Mouse (Mus musculus): ENCODE measurements around the gene Cyp2s1.

The Cyp2s1 gene

DNA sequence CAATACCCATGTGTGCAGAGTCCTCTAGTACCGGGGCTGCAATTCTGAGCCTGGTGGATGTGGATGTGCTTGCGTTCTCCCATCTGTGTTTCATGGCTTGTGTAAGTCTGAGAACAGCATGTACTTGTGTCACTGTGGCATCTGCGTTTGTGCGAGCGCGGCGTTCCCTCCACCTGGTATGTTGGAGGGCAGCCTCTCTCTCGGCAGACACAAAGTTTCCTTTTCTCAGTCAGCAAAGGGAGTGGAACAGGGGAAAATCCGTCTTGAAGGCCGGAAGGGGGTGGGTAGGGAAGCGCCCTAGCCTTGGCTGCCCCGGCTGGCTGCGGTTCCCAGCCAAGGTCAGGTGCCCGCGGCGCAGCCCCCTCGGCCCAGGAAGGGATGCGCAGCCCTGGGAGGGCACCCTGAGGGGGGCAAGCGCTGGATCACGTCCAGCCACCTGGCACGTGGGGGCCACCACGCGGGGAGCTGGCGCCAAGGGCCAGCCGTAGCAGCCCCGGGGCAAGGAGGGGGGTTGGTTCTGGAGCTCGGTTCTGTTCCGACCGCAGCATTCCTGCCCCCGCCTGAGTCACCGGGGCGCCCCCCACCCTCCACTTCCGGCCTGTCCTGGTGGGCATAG is 35.3 kb downstream of the Cyp2s1 start:
- peak; percentile 76 for DNase-seq (ENCODE audit: low read depth)

DNA sequence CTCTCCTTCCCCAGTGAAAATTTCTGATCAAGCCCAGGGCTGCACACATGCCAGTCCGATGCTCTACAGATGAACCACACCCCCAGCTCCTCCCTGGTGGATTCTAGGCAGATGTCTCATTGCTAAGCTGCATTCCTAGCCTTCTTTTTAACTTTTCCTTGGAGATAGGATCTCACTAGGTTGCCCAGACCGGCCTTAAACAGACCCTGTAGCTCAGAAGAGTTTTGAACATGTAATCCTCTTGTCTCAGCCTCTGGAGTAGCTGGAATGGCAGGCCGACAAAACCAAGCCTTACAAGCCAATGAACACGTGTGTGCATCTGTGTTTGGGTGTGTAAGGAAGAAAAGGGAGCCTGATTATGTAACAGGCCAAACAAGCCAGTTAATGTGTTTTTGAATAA is 36.0 kb downstream of the Cyp2s1 start:
- no peak for DNase-seq (ENCODE audit: low read depth)

GRCm38 (mm10) chr7:25780021-25780420 is 36.7 kb downstream of the Cyp2s1 start:
- DNase-seq (ENCODE audit: low read depth) = no peak

- no peak for DNase-seq (ENCODE audit: low read depth)
Observed at GRCm38 (mm10) chr7:25768229-25768628, 48.5 kb downstream of the Cyp2s1 start.

- no peak for DNase-seq (ENCODE audit: low read depth)
Observed at GRCm38 (mm10) chr7:25766108-25766507, 50.6 kb downstream of the Cyp2s1 start.

DNA sequence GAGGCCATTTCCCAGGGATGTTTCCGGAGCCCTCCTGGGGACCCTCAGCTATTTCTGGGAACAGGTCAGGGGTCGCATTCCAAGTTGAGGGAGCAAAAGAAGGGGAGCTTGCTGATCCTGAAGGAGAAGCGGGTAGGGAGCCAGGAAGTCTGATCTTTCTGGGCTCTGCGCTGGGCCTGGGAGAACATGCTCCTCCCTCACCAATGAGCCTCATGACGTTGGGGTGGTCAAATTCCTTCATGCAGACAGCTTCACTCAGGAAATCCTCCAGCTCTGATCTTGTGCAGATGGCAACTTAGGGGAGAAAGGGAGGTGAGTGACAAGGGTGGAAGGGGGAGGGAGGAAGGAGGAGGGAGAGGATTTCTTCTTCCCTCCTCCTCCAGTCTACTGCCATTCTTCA is 52.5 kb downstream of the Cyp2s1 start:
- no peak for DNase-seq (ENCODE audit: low read depth)

DNA sequence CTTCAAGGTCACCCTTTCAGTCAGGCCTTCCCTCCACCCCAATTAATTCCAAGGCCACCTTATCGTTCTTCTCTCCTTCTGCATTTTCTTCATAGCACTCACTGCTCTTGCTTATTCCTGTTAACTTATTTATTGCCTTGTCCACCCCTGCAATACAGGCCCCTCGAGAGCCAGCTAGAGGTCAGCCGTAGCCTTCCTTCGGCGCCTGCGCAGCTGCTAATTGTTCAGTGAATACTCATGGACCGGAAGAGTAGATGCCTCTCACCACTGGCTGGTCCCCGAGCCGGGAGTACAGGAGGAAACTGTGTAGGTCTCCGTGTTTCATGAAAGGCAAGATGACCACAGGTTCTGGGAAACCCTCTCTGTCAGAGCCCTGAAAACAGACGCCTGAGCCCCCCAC is 53.0 kb downstream of the Cyp2s1 start:
- DNase-seq (ENCODE audit: low read depth) = no peak

- no peak for DNase-seq (ENCODE audit: low read depth)
Observed at GRCm38 (mm10) chr7:25761354-25761753, 55.4 kb downstream of the Cyp2s1 start.

DNA sequence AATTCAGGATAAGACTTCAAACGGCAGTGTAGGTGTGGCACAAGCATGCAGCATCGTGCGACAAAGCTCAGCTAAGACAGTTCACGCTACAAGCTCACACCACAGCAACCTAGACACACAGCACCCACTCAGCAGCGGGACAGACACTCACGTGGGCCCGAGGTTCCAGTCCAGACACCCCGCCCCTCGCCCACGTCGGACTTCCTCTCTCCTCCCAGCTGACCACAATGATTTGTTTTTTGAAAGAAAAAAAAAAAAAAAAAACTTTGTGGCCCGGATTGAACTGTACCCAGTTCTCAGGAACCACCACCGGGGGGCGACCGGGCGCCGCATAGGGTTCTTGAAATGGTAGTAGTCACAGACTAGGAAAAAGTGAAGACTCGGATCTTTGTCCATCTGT is 60.7 kb downstream of the Cyp2s1 start:
- DNase-seq (ENCODE audit: low read depth) = peak; percentile 92

GRCm38 (mm10) chr7:25755468-25755833 is 61.3 kb downstream of the Cyp2s1 start:
- DNase-seq (ENCODE audit: low read depth) = no peak

- peak; percentile 98 for DNase-seq (ENCODE audit: low read depth)
Observed at GRCm38 (mm10) chr7:25754738-25755467, 61.8 kb downstream of the Cyp2s1 start, which contains the start of gene Hnrnpul1. TSS of gene Hnrnpul1 (minus strand) at chr7:25754757.

DNA sequence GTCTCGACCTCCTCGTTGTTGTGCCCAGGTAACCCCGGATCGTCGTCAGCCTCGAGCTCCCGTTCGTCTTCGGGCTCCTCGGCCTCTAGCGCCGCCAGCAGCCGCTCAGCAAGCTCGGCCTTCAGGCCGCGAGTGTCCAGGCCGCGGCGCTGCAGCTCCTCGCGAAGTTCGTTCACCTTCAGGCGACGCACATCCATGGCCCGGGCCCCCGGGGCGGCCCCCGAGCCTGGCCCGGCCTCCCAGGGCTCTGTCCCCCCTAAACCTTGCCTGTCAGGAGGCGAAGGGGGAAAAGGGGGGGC is 62.3 kb downstream of the Cyp2s1 start:
- DNase-seq (ENCODE audit: low read depth) = no peak

DNA sequence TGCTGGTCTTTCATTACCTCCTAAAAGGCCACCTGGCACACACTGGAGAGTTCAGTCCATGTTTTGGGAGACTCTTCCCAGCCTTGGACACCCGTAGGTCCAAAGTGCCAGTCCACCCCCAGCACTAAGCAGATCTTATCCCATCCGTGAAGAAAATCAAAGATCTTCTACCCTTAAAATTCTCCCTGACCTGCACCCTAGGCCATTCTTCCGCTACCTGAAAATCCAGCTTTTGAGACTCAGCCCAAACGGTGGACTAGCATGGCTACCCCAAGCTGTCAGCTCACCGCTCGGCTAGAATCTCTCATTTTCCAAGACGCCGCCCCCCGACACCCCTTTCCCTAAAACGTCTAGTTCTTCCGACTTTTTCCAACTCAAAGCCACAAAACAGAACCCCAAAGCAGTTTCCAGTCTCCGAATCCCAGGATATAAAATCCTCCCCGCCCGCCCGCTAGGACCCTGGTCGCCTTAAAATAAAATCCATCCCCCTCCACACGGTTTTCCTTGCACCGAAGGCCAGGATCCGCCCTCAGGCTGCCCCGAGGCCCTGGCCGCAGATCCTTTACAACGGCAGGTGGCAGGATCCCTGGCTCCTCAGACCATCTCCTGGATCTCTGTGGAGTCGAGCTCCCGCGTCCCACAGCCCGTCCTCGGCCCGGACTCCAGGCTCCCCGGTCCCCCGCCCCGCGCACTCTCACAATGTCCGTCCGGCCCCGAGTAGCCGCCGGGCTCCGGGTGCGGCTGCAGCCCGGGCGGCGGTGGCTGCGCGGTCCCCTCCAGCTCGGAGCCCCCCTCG is 62.9 kb downstream of the Cyp2s1 start:
- no peak for DNase-seq (ENCODE audit: low read depth)

GRCm38 (mm10) chr7:25753076-25753475 is 63.6 kb downstream of the Cyp2s1 start:
- no peak for DNase-seq (ENCODE audit: low read depth)
